Mouse (Mus musculus) neural tube, embryonic 10.5 days (tissue): Measurements from ENCODE around the gene Tiam1.

Source experiments
- DNase-seq: peaks from one replicate; pipeline ENCODE4 v3.0.0-alpha.2; 2017; ENCODE audit warnings: low spot score; ENCODE audit errors: extremely low spot score

Tiam1 gene

DNA sequence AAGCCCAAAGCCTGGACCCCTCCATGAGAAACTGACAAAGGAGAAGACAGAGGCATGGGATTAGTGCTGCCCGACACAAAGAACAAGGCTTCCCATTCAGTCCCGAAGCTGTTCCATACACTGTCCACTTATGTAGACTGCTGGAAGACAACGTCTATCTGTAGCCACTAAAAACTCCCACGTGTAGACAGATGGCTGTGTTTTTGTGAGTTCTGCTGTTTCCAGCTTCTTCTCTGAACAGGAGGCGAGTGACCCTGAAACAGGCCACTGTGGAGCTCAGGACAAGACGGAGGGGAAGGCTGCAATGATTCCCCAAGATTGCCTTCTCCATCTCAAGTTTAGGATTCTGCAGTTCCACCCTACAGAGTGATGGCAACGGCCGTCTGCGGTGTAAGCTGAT is 330.0 kb downstream of the Tiam1 start:
- DNase-seq, result no peak

DNA sequence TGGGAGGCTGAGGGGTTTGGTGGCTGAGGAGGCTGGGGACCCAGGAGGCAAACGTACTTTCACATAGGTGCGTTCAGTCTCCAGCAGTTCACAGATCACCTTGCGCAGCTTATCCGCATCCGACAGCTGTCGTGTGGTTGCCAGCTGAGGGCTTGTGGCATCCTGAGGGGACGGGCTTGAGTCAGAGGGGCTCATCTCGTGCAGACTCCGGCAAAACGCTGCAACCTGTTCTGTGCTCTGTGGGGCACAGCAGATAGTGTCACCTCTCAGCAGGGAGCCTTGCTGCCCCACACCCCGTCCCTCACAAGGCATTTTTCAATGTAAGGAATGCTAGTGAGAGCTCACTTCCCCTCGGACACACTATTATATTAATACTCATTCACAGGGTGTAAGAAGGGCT is 330.7 kb downstream of the Tiam1 start:
- DNase-seq, result no peak

DNA sequence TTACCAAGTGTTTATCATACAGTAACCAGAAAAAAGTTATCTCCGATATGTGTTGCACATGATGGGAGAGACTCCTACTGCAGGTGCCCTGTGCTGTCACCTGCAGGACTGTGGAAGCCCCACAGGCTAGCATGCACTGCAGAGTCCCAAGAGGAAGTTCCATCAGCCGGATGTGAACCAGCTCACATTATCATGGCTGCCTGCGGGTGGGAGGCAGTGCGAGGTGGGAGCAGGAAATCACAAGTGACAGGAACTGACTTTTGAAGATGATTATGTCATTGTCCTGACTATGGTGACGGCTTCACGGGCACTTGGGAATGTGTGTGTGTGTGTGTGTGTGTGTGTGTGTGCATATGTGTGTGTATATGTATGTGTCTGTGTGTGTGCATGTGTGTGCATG is 333.2 kb downstream of the Tiam1 start:
- no peak for DNase-seq

DNA sequence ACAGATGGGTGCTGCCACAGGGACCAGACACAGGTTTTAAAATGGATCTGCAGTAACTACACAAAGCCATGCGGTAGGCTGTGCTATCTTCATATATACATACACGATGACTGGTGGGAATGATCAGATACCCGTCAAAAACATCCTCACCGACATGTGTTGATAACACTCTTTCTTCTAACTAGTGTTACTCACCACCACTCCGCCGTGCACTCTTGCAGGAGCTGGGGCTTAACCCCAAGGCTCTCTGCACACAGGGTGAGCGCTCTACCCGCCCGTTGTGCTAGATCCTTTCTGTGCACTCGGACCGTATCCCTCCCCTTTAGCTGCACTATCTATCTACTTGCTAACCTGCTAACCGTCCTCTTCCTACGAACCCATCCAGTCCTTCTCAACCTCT is 335.4 kb downstream of the Tiam1 start:
- DNase-seq, result no peak

DNA sequence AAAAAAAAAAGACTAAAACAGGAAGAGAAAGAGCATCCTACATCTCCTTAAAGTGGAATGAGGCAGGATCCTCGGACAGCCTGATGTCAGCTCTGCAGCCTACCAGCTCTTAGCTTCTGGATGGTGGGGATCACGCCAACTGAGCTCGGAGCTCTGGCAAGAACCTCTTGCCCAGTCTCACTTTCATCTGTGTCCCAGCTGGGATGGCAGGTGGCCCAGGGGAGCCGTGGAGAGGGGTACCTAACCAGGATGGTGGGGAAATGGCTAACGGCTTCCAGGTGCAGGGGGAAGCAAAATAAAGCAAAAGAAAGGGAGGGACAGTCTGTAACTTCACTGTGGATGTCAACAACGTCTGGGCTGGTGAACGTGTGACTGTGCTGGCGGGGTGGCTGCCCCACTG is 337.6 kb downstream of the Tiam1 start:
- DNase-seq, result no peak

DNA sequence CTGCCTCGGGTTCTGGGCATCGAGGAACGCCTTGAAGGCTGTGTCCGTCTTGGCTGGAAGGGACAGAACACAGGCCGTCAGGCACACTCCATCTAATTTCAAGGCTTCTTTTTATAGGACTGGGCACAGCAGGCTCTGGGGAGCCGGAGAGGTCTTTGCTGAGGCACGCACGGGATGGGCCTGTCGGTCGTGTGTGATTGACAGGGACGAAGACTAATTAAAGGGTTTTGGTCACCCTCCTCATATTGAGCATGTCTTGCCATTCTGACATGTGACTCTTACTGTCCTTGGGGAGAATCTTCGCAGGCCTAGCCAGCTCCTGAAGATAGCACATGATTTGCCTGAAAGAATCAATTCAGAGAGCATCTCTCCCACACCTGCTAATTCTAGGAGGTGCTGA is 338.4 kb downstream of the Tiam1 start:
- no peak for DNase-seq

DNA sequence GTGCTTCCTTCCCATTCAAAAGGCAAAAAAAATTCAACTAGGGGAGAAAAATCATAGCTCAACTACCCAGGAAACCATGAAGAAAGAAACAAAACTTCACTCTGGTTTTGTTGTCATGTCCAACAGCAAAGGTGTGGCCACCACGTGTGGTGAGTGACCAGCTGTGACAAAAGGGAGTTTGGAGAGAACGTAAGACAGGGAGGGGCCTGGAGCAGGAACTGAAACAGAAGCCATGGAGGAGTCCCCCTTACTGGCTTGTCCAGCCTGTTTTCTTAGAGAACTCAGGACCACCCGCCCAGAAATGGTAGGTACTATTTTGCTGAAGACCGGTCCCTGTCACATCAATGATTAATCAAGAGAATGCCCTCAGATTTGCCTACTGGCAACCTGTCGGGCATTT is 342.1 kb downstream of the Tiam1 start:
- no peak for DNase-seq

DNA sequence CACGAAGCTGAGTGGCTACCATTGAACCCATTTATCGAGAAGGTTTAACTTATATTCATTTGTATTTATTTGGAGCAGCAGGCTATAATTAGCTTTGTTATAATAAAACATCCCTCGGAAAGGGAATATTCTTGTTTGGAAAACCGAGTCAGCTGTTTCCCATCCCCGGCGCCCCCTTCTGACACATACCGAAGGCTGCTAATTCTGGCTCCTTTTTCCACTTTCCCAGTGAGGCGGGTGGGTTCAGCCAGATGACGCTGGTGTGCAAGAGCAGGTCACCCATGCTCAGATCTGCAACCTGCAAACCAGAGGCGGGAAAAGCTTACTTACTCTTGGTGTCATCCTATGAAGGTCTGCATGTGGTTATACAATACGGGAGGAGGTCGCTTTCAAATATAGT is 343.8 kb downstream of the Tiam1 start:
- no peak for DNase-seq

DNA sequence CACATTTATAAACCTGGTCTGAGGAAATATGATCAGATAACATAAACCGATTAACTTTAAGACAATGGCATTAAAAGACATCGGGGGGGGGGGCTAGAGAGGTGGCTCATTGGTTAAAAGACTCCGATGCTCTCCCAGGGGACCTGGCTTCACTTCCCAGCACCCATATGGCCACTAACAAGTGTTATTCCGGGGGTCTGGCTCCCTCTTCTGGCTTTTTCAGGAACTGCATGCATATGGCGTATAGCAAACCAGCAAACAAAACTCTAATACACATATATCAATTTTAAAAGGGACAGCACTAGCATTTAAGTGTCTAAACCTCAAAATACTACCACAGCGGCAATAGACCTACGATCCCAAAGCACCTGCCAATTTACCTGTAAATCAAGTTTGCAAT is 347.0 kb downstream of the Tiam1 start:
- no peak for DNase-seq

DNA sequence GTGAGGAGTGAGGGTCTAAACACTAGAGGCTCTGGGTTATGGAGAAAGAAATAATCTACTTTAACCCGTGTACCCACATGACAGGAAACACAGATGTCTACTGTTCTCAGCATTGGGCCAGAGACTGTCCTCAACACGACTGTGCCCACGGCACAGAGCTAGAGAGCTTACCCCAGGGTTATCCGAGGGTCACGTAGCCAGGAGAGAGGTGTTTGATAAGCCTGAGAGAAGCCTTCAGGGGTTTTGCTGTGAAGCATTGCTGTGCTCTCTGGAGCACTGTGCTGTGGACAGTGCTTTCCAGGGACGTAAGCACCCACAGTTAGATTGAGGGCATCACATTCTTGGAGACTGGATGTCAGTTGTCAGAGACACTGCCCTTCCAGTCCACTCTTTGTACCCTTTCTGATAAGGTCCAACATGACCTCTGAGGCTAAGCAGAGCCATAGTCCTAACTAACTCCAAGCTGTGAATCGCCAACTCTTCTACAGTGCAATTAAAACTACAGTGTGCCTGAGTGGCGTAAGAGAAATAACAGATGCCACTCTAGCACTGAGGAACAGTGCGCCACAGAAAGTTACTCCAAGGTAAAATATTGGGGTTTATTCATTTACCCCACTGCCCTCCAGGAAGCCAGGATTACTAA is 353.7 kb downstream of the Tiam1 start:
- no peak for DNase-seq

DNA sequence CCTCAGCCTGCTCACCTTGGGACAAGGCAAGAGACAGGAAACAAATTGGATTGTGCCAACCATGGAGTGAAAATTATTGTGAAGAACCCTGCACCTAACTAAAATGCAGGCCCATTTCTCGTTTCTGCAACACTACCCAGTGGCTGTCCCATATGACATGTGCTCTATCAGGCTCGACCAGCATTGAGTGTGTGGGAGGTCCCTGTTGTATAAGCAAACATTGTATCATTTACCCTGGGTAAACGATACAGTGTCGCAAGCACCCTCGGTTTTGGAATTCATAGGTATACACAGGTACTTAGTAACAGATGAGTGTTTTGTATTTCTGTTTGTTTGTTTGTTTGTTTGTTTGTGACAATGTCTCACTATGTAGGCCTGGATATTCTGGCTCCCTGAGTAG is 357.8 kb downstream of the Tiam1 start:
- no peak for DNase-seq

DNA sequence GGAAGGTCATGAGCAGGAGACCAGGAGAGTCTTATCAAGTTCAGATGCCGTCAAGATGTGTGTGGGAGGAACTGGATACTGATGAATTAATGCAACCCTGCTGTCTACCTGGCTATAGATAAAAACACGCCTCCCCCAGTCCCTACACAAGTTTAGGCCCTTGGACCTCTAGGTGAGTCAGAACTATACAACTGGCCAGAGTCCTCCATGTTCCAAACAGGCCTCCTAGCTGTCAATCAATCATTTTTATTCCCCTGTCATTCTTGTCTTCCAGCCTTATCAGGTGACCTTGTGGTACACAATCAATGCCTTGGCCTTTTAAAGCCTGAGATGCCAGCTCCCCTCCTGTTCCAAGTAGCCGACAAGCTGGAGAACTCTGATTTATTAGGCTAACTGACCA is 363.9 kb downstream of the Tiam1 start:
- DNase-seq, result no peak

DNA sequence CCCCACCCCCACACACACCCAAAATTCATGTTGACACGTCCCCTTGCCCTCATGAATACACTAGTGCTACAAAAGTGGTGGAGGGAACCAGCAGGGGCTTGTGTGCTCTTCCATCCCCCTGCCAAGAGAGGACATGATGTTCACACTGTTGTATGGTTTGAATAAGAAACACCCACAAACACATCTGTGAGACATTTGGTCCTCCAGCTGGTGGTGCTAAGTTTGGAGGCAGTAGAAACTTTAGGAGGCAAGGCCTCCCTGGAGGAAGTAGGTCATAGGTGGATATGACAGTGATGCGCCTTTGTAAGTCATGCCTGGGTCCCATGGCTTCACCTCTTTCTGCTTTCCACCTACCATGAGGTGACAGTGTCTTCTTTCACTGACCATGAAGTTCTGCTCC is 366.1 kb downstream of the Tiam1 start:
- no peak for DNase-seq

DNA sequence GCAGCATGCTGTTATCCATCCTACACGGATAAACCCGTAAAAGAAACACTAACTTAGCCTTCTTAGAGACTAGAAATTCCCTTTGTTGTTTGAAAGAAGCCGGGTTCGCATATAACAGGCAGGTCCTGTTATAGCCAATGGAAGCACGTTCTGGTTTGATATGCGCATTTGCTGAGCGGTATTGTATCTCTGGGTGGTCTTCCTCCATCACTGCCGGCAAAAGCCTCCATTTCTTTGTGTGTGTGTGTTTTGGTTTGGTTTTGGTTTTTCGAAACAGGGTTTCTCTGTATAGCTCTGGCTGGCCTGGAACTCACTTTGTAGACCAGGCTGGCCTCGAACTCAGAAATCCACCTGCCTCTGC is 369.0 kb downstream of the Tiam1 start:
- DNase-seq, result no peak

DNA sequence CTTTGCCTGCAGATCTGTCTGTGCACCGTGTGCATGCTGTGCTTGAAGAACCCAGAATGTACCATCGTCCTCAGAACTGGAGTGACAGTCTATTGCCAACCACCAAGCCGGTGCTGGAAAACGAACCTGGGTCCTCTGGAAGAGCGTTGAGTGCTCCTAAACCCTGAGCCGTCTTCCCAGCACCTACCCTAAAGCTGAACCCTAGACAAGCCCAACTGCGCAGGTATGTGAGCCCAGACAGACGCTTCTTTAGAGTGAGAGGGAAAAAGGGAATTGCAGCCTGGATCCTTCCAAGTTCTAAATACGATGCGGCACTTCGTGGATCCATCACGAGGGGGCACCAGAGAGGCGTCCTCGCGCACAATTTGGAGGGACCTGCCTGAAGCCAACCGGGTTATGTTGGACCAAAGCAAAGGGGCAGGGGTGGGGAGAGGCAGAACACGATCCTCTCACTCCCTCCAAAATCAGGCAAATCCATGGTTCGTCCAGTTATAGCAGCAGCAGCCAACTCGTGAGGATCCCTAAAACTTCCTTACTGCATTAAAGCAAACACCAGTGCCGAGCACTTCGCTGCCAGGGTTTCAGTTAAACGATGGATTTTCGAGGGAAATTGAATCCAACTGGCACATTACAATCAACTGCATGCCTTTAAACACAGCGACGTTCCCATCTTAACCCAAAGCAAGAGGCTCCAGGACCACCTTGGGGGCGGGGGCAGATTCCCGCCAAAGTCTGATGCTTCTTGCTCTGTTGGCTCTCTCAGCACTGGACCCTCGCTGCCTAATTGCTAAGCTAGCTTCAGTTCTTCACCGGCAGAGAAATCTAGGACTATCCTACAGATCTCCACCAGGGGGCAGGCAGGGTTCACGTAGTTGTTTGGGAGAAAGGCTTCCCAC is 369.7 kb downstream of the Tiam1 start:
- peak; percentile 90 for DNase-seq

DNA sequence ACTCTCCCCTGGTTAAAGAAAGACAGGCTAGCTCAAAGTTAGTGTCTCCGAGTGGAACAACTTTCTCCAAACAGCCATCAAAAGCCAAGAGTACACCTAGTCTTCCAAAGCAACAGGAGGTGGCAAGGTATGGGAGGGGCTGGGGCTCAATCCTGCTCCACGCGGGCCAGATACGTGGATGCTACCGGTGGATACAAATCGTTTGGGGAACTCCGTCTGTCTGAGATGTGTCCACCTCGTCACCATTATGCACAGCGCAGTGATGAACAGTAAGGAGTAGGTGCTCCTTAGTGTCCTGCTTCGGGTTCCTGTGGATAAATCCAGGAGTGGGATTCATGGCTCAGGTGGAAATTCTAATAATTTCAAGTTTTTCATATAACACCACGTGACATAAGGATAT is 377.6 kb downstream of the Tiam1 start:
- DNase-seq, result no peak

DNA sequence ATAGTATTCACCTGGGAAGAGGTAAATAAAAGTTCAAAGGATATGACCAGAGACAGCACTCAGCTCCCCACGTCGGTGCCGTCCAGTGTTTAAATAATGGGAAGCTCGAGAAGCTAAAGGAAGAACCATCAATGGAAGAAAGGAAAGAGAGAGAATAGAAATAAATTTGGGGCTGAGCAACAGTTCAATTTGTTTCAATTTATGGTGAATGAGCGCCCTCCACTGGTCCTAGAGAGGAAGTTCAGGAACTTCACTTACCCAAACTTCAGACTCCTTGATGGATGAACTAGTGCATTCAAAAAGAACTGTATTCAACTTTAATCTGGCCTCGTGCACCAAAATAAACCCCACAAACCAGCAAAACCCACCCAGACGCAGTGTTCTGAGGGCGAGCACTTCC is 378.1 kb downstream of the Tiam1 start:
- peak; percentile 31 for DNase-seq

DNA sequence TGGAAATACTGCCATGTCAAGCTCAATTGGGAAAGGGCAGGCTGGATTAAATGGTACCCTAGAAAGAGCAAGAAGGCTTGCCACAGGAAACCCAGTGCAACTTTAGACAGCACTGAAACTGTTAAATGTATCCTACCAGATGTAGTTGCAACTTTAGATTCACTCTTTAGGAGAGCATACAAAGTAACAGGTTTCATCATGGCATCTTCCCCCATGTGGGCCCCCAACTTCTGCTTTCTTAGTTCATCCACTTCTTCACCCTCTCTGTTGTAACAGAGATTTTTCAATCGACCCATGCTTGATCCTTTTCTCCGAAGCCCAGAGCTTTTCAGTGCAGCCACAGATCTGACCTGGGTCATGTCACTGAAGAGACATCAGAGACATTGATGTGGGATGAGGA is 379.8 kb downstream of the Tiam1 start:
- DNase-seq, result no peak

DNA sequence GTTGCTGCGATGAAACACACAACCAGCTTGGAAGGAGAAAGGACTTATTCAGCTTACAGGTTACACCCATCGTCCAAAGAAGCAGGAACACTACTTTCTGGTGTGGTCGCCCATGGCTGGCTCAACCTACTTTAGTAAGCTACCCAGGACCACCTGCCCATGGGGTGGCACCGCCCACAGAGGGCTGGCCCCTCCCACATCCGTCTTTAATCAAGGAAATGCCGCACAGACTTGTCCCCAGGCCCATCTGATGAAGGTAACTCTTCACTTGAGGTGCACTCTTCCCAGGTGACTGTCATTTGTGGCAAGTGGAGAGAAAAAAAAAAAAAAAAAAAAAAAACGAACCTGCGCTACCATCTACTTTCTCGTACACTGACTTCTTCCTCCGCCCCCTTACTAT is 381.0 kb downstream of the Tiam1 start:
- DNase-seq, result no peak

DNA sequence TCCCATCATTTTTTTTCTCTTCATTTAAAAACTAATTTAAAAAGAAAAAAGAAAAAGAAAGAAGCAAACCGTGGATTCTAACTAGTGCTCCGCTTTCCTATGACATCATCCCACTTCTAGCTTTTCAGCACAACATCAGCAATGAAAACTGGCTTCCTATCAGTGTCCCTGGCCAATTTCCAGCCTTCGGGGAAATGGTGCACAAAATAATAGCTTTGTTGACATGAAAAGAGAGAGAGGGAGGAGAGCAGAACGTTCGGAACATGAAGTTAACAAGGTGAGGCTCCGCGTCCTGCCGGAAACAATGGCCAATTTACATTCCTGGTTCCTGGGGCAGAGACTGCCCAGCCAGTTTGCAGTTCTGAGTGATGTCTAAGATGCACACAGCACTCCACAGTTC is 381.5 kb downstream of the Tiam1 start:
- DNase-seq, result no peak

DNA sequence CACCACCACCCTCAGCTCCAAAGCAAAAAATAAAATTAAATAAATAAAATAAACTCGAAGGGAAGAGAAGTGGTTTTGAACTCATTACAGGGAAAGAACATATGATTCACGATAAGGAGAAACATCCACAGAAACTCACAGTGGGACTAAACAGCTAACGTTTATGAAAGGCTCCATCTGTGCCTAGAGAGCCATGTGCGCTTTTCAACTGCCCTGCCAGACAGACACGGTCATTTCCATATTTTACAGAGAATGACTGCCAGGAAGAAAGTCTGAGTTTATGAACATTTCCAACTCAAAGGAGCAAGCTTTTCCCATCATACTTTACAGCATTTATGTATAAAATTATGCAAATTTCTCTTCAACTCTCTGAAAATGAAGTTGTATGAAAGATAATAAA is 386.2 kb downstream of the Tiam1 start:
- no peak for DNase-seq

DNA sequence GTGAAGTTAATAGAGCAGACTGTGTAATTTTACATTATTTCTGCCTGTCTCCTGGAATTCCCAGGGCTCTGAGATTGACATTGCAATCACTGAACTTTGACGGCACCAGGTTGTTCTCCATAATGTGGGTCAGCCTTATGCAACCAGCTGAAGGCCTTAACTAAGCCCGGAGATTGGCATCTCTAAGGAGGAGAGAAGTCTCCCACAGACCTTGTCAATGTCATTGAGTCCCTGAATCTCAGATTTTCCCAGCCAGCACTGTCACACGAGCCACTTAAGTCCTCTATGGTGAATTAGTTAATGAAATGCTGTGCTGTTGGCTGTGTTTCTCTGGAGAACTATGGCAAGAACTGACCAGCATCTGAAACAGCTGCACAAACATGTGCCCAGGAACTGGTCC is 388.9 kb downstream of the Tiam1 start:
- DNase-seq, result no peak

DNA sequence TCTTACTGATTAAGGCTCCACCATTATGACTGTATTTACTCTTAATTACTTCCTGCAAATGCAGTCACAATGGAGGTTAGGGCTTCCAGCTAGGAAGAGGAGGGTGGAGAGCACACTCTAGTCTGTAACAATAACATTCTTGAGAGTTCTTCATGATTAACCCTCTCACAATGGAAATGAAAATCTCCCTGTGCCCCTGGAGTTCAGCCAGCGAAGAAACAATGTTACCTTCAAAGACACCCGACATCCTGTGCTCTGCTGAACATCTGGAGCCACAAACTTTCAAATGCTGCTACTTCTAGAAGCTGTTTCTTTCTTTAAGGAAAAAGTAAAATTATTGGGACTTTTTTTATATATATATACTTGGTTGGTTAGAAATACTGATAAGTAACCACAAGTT is 395.7 kb downstream of the Tiam1 start:
- DNase-seq, result no peak
